Mouse (Mus musculus) midbrain, embryonic 14.5 days (tissue): ENCODE results near the gene Mettl7a2. TPM values are rescaled to one million over a fixed set of nuclear protein-coding genes. Genes with fewer than 3 reads are reported as not detected.
"Not testable (repeated sequence)": the region's sequence is repeated elsewhere in the genome, so short reads cannot be mapped to it uniquely, and the experiment has no call there.

Source experiments
- ATAC-seq: fragments of 200-750 bp; cut with Nextera tagmentation; 2 replicates; pipeline ENCODE4 v1.8.0; 2017; ENCODE audit warnings: moderate number of reproducible peaks, moderate library complexity; ENCODE audit not compliant: low FRiP score, low TSS enrichment
- DNase-seq: peaks from one replicate; pipeline ENCODE4 v3.0.0-alpha.2; 2015
- H3K27ac ChIP-seq: fragments of 300-500 bp; sonication (generic); replicated peaks from 2 replicates; pipeline ENCODE4 v1.5.1; 2014; ENCODE audit warnings: mild to moderate bottlenecking, low read depth, low read length, moderate library complexity
- H3K27me3 ChIP-seq: fragments of 300-500 bp; sonication (generic); 2 replicates; pipeline ENCODE4 v1.6.1; 2014; ENCODE audit warnings: low read length, control low read depth, mixed read lengths; ENCODE audit not compliant: control insufficient read depth, insufficient read depth
- H3K36me3 ChIP-seq: fragments of 300-500 bp; sonication (generic); 2 replicates; pipeline ENCODE4 v1.6.1; 2014; ENCODE audit warnings: low read length, control low read depth; ENCODE audit not compliant: control insufficient read depth, insufficient read depth
- H3K4me1 ChIP-seq: fragments of 300-500 bp; sonication (generic); 2 replicates; pipeline ENCODE4 v1.6.1; 2014; ENCODE audit warnings: mild to moderate bottlenecking, antibody characterized with exemption, low read length, control low read depth; ENCODE audit not compliant: control insufficient read depth, insufficient read depth
- H3K4me2 ChIP-seq: fragments of 300-500 bp; sonication (generic); 2 replicates; pipeline ENCODE4 v1.6.1; 2014; ENCODE audit warnings: mild to moderate bottlenecking, low read length, moderate library complexity
- H3K4me3 ChIP-seq: fragments of 300-500 bp; sonication (generic); replicated peaks from 2 replicates; pipeline ENCODE4 v1.5.1; 2014; ENCODE audit warnings: low read depth, low read length
- H3K9ac ChIP-seq: fragments of 300-500 bp; sonication (generic); replicated peaks from 2 replicates; pipeline ENCODE4 v1.6.1; 2014; ENCODE audit warnings: mild to moderate bottlenecking, low read length, moderate library complexity
- H3K9me3 ChIP-seq: fragments of 300-500 bp; sonication (generic); 2 replicates; pipeline ENCODE4 v1.6.1; 2016; ENCODE audit warnings: low read length, control low read depth, mixed read lengths; ENCODE audit not compliant: control insufficient read depth
- WGBS: fragments of 180-500 bp; shearing (Covaris S2); extraction: QIAGEN DNeasy Blood & Tissue Kit; methylation state at CpG from one replicate; pipeline ENCODE4 v1.1.7; 2014; 5-methylcytosine and 5-hydroxymethylcytosine counted together
- polyA plus RNA-seq: library from polyadenylated mRNA; unstranded; fragments of >200 nt; fragmentation: Nextera tagmentation; extraction: Ambion mirVana; gene quantifications from 2 replicates; pipeline ENCODE4 v1.2.1, GENCODE M21; 2014

Gene Mettl7a2
- polyA plus RNA-seq, 1 experiment from 2014 or later, result not detected

DNA sequence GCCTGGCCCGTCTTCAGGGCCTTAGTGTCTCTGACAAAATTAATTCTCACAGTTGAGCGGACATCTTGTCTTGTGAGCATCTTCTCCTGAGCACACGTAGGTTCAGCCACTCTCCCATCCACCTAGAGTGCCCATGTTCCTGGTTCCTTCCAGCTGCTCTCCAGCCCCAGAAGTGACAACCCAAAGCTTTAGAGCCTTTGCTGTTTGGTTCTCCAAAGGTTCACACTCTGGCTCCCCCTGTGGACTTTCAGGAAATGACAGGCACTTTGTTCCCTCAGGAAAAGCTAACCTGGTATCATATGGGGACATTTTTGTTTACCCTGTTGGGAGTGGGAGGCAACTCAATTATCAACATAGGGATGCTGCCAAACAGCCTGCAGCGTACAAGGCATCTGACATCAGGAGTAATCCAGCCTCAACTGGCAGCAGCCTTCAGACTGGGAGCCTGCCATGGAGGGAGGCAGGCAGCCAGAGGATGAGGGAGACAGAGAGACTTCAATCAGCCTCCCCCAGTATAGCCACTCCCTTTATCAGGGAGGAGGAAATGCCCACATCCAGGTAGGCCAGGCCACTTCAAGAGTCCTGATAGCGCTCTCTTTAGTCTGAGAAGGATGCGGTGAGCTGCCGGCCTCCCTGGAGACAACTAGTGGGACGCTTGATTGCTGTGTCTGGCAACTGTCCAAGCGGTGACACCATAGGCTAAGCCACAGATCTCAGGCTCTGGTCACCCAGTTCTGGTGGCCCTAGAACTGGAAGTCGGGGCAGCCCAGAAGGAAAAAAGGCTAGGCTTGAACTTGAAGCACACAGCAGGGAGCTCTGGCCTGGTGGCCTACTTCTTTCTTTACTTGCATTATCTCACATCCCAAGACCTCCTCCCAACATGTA lies 20.7 kb upstream of the Mettl7a2 start:
- DNase-seq, H3K9ac ChIP-seq, H3K27ac ChIP-seq, H3K4me1 ChIP-seq, ATAC-seq, H3K36me3 ChIP-seq, H3K4me2 ChIP-seq, H3K4me3 ChIP-seq, H3K9me3 ChIP-seq, H3K27me3 ChIP-seq: not testable (repeated sequence)
- 39% methylated on average over 2 of the region's 10 CpGs for WGBS

DNA sequence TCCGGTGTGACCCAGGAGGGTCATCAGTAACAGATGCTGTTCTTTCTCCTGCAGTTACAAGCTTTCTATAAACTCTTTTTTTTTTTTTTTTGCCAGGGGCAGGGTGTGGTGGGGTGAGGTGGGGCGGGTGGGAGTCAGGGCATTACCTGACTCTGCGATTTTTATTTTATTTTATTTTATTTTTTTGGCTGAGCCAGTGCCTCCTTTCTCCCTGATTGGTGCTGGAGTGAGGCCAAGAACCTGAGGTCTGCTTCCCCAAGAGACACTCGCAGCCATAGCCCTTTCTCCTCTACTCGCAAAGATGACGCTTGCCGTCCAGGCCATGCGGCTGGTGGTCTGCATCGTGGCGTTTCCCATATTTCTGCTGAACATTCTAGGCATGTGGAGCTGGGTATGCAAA lies 18.4 kb upstream of the Mettl7a2 start, which contains the start of gene Mettl7a3:
TSS of gene Mettl7a3 (plus strand) at position 301 of the 400 bp plus-strand sequence.
- DNase-seq (peak; percentile 9), ATAC-seq (no peak)
- WGBS, result 83% methylated on average over 10 of the region's 10 CpGs
- Histone ChIP-seq H3K4me3 (no peak within 1 kb of the TSS), H3K27ac (no peak within 1 kb of the TSS), H3K36me3 (no peaks in the 10 kb centered on the region), H3K4me2 (no peak within 1 kb of the TSS), H3K27me3 (no peaks in the 10 kb centered on the region), H3K4me1 (no peaks in the 10 kb centered on the region), H3K9ac (no peak within 1 kb of the TSS), H3K9me3 (no peaks in the 10 kb centered on the region)

DNA sequence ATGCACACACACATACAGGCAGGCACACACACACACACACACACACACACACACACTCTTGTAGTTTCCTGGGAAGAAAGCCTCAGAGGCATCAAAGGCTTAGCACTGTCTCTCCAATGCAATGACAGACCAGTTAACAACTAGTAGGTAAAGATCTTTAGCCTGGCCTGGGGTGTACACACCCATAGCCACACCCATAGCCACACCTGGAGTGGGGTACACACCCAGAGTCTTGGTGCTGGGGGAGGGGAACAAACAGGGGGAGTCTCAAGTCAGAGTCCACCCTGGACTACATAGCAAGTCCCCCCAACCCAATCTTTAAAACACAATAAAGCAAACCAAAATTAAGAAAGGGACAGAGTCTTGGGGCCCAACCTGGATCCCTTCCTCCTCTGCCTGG lies 15.7 kb upstream of the Mettl7a2 start:
- not testable (repeated sequence) for H3K4me3 ChIP-seq, H3K36me3 ChIP-seq, H3K4me1 ChIP-seq, ATAC-seq, H3K9me3 ChIP-seq, H3K4me2 ChIP-seq, H3K27me3 ChIP-seq, H3K9ac ChIP-seq, H3K27ac ChIP-seq, DNase-seq

DNA sequence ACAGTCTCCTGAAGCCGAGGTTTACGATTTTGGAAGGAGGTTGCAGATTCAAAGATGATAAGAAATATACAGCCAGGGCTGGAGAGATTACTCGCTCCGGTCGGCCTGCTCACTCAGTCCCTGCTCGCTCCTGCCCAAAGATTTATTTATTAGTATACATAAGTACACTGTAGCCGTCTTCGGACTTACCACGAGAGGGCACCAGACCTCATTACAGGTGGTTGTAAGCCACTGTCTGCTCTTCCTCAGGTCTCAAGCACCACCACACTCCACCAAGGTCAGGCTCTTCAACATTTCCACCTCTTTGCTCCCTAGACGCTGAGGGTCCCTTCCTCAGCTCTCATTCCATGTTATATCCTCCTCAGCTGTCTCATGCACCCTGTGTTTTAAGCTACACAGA lies 15.2 kb upstream of the Mettl7a2 start:
- ATAC-seq, H3K27ac ChIP-seq, H3K4me1 ChIP-seq, H3K9me3 ChIP-seq, H3K4me2 ChIP-seq, H3K4me3 ChIP-seq, H3K27me3 ChIP-seq, H3K36me3 ChIP-seq, H3K9ac ChIP-seq: not testable (repeated sequence)
- 27% methylated on average over 8 of the region's 10 CpGs for WGBS
- peak; percentile 61 for DNase-seq

DNA sequence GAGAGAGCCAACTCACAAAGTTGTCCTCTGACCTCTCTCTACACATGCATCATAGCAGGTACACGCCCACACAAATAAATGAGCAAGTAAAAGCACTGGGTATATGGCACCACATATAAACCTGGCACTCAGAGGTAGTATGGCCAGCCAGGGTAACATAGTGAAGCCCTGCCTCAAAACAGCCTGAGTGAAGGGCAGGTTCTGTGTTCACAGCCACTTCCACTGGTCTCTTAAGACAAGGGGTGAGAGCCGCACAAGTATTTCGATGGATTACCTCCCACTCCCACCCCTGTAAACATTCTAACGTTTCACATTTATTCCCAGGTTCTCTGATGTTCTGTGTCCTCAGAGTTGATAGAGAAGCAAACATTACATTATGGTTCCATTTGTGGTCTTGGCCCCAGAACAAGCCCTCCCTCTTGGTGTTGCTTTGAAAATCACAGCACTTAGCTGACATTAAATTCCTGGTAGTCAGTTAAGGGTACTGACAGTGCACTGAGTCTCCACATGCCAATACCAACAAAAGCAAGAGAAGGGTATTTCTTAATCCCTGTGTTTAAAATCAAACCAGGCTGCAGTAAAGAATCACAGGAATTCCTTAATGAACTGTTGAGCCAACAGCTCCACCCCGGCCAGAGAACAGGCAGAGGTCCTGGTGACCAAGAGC lies 11.6 kb upstream of the Mettl7a2 start:
- H3K36me3 ChIP-seq, H3K9ac ChIP-seq, H3K4me3 ChIP-seq, DNase-seq, H3K27ac ChIP-seq, ATAC-seq, H3K4me2 ChIP-seq, H3K4me1 ChIP-seq, H3K9me3 ChIP-seq, H3K27me3 ChIP-seq: not testable (repeated sequence)
- WGBS, result 76% methylated on average over 4 of the region's 5 CpGs

DNA sequence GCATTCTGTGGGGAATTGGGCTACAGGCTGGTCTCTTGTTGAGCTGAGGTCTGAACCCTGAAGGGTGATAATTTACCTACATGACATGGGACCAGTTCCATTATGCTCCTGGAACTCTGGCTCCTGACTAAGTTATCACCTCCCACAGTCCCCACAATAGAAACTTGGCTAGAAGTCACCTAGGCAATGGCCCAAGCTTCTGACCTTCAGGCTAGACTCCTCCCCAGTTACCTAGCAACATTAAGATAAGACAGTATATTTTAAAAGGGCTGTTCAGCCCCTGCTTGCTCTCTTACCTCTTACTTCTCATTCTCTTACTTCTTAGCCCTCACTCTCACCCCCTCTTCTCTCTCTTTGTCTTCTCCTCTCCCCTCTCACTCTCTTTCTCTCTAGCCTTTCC lies 7.5 kb upstream of the Mettl7a2 start:
- no peaks in the 10 kb centered on the region for H3K36me3 ChIP-seq
- H3K27ac ChIP-seq, result no peak overlapping the region
- no peak overlapping the region for H3K4me3 ChIP-seq
- no peaks in the 10 kb centered on the region for H3K27me3 ChIP-seq
- no peak for DNase-seq
- H3K4me1 ChIP-seq, result no peaks in the 10 kb centered on the region
- H3K9ac ChIP-seq, result no peak overlapping the region
- no peak overlapping the region for H3K4me2 ChIP-seq
- ATAC-seq, result no peak
- no peaks in the 10 kb centered on the region for H3K9me3 ChIP-seq

DNA sequence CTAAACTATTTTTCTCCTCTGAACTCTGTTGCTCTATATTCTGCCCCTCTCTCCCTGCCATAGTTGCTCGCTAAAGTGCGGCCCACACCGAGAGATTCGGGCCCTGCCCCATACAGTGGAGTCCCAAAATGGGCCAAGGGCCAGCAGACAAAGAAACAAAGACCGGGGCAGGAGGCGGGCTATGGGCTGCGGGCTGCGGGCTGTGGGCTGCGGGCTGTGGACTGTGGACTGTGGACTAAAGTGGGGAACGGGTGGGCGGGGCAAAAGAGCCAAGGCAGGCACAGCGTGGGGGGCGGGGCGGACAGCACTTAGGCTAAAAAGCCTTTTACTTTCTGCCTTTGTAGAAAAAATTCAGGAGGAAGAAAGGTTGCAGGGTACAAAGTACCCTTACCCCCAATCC lies 6.2 kb upstream of the Mettl7a2 start:
- no peak overlapping the region for H3K9ac ChIP-seq
- no peaks in the 10 kb centered on the region for H3K4me1 ChIP-seq
- H3K9me3 ChIP-seq, result no peaks in the 10 kb centered on the region
- WGBS, result 67% methylated on average over 14 of the region's 14 CpGs
- no peak overlapping the region for H3K27ac ChIP-seq
- no peak overlapping the region for H3K4me2 ChIP-seq
- ATAC-seq, result no peak
- no peaks in the 10 kb centered on the region for H3K27me3 ChIP-seq
- no peak for DNase-seq
- H3K4me3 ChIP-seq, result no peak overlapping the region
- H3K36me3 ChIP-seq, result no peaks in the 10 kb centered on the region

DNA sequence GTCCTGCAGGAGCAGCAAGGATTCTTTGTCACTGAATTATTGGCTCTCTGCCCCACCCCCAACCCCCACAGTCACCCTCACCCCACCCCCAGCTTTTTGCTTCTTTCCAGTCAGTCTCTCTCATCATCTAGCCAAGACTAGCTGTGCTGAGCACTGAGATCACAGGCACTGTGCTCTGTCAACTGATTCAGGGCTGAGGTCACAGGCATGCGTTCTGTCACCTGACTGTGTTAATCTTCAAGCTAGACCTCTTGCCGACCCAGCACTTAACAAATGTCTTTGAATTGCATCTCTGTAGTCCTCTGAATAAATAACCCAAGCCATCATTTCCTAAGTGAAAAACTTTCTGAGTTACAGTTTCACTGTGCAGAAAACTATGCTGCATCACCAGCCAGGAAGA lies 3.5 kb upstream of the Mettl7a2 start:
- Histone ChIP-seq H3K27me3 (no peaks in the 10 kb centered on the region), H3K4me1 (no peaks in the 10 kb centered on the region), H3K36me3 (no peaks in the 10 kb centered on the region), H3K4me3 (no peak overlapping the region), H3K27ac (no peak overlapping the region), H3K9me3 (no peaks in the 10 kb centered on the region), H3K9ac (no peak overlapping the region), H3K4me2 (no peak overlapping the region)
- DNase-seq (no peak), ATAC-seq (no peak)
- 48% methylated on average over 2 of the region's 2 CpGs for WGBS
